Mouse (Mus musculus) kidney, adult 2 months (tissue): ENCODE measurements around the gene Mmd.
"Not testable (repeated sequence)": the region's sequence is repeated elsewhere in the genome, so short reads cannot be mapped to it uniquely, and the experiment has no call there.

ENCODE experiments used
- CTCF ChIP-seq: fragments of 200-500 bp; conservative IDR thresholded peaks from 2 replicates; pipeline ENCODE4 v1.5.1; 2011; ENCODE audit warnings: low read depth, mild to moderate bottlenecking, control low read depth, low read length, moderate library complexity, mixed read lengths; ENCODE audit not compliant: insufficient read depth, insufficient read length
- POLR2A ChIP-seq: fragments of 200-500 bp; IDR thresholded peaks from one replicate; pipeline ENCODE4 v1.6.1; 2011; ENCODE audit warnings: low read depth, low read length, control low read depth

DNA sequence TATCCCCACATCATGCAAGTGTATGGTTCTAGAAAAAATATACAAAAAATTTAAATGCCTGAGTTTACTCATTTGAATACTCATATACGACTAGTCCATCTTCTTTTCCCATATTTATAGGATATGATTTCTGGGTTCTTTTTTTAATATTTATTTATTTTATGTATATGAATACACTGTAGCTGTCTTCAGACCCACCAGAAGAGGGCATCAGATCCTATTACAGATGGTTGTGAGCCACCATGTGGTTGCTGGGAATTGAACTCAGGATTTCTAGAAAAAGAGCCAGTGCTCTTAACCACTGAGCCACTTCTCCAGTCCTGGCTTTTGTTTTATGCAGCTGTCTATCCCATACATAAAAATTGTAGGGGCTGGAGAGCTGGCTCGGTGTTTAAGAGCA, 32.7 kb downstream of the Mmd start:
- not testable (repeated sequence) for TF ChIP-seq CTCF, POLR2A
